Mouse (Mus musculus) liver, embryonic 14.5 days (tissue): ENCODE results near the gene Kcnmb2.

ENCODE experiments used
- CTCF ChIP-seq: IDR thresholded peaks from 2 replicates; pipeline ENCODE4 v1.5.1; 2016; ENCODE audit warnings: antibody characterized with exemption, low read depth, control low read depth
- EP300 ChIP-seq: IDR thresholded peaks from 2 replicates; pipeline ENCODE4 v1.6.1; 2016; ENCODE audit warnings: antibody characterized with exemption, low read depth

DNA sequence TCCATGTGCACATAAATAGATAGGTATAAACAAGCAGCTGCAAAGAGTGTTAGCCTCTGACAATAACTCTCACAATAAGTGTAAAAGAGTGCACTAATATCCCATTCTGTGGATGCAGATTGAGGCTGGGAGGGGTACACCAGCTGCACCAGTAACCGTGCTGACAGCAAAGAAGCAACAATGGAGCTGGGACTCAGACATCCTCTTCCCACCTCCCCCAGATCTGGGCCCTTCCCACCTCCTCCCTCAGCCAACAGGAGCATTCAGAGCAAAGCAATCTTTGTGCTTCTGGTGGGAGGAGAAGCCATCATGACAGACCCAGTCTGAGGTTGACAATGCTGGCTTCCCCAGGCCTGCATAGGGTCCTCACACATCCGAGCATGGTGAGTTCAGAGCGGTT lies 242.3 kb downstream of the Kcnmb2 start:
- TF ChIP-seq CTCF (no peak), EP300 (no peak)
